Mouse (Mus musculus) E14TG2a.4 (cell line): Measurements from ENCODE around the gene Rtn4rl1.

Experiments
- CTCF ChIP-seq: conservative IDR thresholded peaks from 2 replicates; pipeline ENCODE4 v1.5.1; 2014; ENCODE audit warnings: low read length
- NANOG ChIP-seq: IDR thresholded peaks from 2 replicates; pipeline ENCODE4 v1.6.1; 2014; ENCODE audit warnings: borderline replicate concordance, low read length, mixed read lengths

- TF ChIP-seq CTCF, result no peak
- no peak for TF ChIP-seq NANOG
These were observed 15.6 kb upstream of the Rtn4rl1 start for GRCm38 (mm10) chr11:75178011-75178410.
